ENCODE assay signal across 9 mouse cellular contexts in the genomic region with DNA sequence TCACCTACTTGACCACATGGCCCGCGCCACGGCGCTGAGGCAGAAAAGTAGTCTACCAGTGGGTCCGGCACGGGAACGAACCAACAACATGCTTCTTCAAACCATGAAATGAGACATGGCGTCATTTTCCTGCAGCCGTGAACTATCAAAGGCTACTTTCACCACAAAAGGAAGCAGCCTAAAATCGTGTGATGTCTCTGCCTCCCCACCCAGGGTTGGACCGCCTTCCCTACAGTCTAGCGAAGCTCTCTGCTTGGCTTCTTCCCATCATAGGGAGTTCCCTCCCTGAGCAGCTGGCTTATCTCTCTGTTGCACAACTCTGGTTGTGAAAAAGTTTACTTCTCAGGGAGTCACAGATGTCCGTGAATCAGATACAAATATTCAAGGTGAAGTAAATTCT.
DNase-seq lines count a peak whose midpoint lies in the region; ATAC-seq lines count a peak whose summit lies in the region.
"Had no signal": no experiment of that assay in that cellular context is flagged by ENCODE, and none has a peak within 500 bp of the region (broad histone marks: within the 10 kb centered on the region; RNA-seq: fewer than 3 reads in every experiment).

No protein-coding gene starts in this region.

- H3K9me3 ChIP-seq in kidney, embryonic 16.5 days (ENCODE audit: low read length), result no peaks in the 10 kb centered on the region
- no peaks in the 10 kb centered on the region for H3K9me3 ChIP-seq in kidney, embryonic 14.5 days (ENCODE audit: control insufficient read depth, low read length)
- H3K9me3 ChIP-seq in liver, embryonic 13.5 days (replicated peaks), result no peaks in the 10 kb centered on the region
- no peaks in the 10 kb centered on the region for H3K9me3 ChIP-seq in stomach, embryonic 15.5 days

- H3K4me2 ChIP-seq in kidney, embryonic 16.5 days (replicated peaks; ENCODE audit: low read depth, low read length), result no peak overlapping the region
- H3K4me2 ChIP-seq in kidney, embryonic 14.5 days (replicated peaks; ENCODE audit: low read depth, low read length), result no peak overlapping the region
- H3K4me2 ChIP-seq in liver, embryonic 13.5 days, result peak overlapping the region; percentile 24; the same call in 1 of the 2 replicates
- no peak overlapping the region for H3K4me2 ChIP-seq in stomach, embryonic 15.5 days

- no peak overlapping the region for H3K4me3 ChIP-seq in kidney, embryonic 16.5 days (ENCODE audit: low read length)
- H3K4me3 ChIP-seq in kidney, embryonic 14.5 days (ENCODE audit: low read length), result no peak overlapping the region
- no peak overlapping the region for H3K4me3 ChIP-seq in liver, embryonic 13.5 days (replicated peaks)
- no peak overlapping the region for H3K4me3 ChIP-seq in stomach, embryonic 15.5 days (replicated peaks)

- peaks cover 3% of the 10 kb centered on the region; the same call in 1 of the 2 replicates for H3K27me3 ChIP-seq in kidney, embryonic 16.5 days (ENCODE audit: insufficient read depth, low read length)
- peaks cover 7% of the 10 kb centered on the region; the same call in 1 of the 2 replicates for H3K27me3 ChIP-seq in kidney, embryonic 14.5 days (ENCODE audit: control insufficient read depth, insufficient read depth, low read length)
- peaks cover 8% of the 10 kb centered on the region for H3K27me3 ChIP-seq in liver, embryonic 13.5 days
- H3K27me3 ChIP-seq in stomach, embryonic 15.5 days (replicated peaks), result no peaks in the 10 kb centered on the region

- peaks cover 9% of the 10 kb centered on the region for H3K4me1 ChIP-seq in kidney, embryonic 16.5 days (ENCODE audit: insufficient read depth, low read length)
- H3K4me1 ChIP-seq in kidney, embryonic 14.5 days (ENCODE audit: control insufficient read depth, insufficient read depth, low read length), result peaks cover 3% of the 10 kb centered on the region; the same call in 1 of the 2 replicates
- peaks cover 18% of the 10 kb centered on the region for H3K4me1 ChIP-seq in liver, embryonic 13.5 days (replicated peaks)
- peaks cover 2% of the 10 kb centered on the region; the same call in 1 of the 2 replicates for H3K4me1 ChIP-seq in stomach, embryonic 15.5 days

- 86% methylated on average over 13 of the region's 13 CpGs for WGBS in kidney, embryonic 16.5 days
- WGBS in kidney, embryonic 14.5 days, result 91% methylated on average over 13 of the region's 13 CpGs
- WGBS in liver, embryonic 13.5 days (ENCODE audit: insufficient replicate concordance), result 36% methylated on average over 13 of the region's 13 CpGs
- 72% methylated on average over 13 of the region's 13 CpGs for WGBS in stomach, embryonic 15.5 days

- no peak for DNase-seq in liver, embryonic 13.5 days
- no peak for DNase-seq in adrenal gland, postnatal 36 days
- no peak for DNase-seq in ovary, postnatal 14 days (ENCODE audit: low spot score)
- no peak for DNase-seq in cerebellum, adult 11-12 months

- ATAC-seq in kidney, embryonic 16.5 days (ENCODE audit: low FRiP score, low TSS enrichment), result no peak
- no peak for ATAC-seq in kidney, embryonic 14.5 days (ENCODE audit: low FRiP score, low TSS enrichment)
- peak; percentile 34; the same call in 1 of the 2 replicates for ATAC-seq in erythroid progenitor cell, adult 5-6 weeks (replicated peaks; ENCODE audit: low FRiP score, poor library complexity, severe bottlenecking)
- ATAC-seq in liver, embryonic 13.5 days (ENCODE audit: low read depth), result peak; percentile 65
- peak; percentile 20; the same call in 1 of the 2 replicates for ATAC-seq in stomach, embryonic 15.5 days (ENCODE audit: insufficient read depth, low FRiP score, low read depth)
- ATAC-seq: Patski had no signal

- no peaks in the 10 kb centered on the region for H3K36me3 ChIP-seq in kidney, embryonic 16.5 days (ENCODE audit: insufficient read depth, low read length)
- no peaks in the 10 kb centered on the region for H3K36me3 ChIP-seq in kidney, embryonic 14.5 days (ENCODE audit: control insufficient read depth, insufficient read depth, low read length)
- no peaks in the 10 kb centered on the region for H3K36me3 ChIP-seq in liver, embryonic 13.5 days
- no peaks in the 10 kb centered on the region for H3K36me3 ChIP-seq in stomach, embryonic 15.5 days

- H3K9ac ChIP-seq in kidney, embryonic 16.5 days (replicated peaks; ENCODE audit: low read length), result no peak overlapping the region
- H3K9ac ChIP-seq in kidney, embryonic 14.5 days (ENCODE audit: low read depth, low read length), result no peak overlapping the region
- H3K9ac ChIP-seq in liver, embryonic 13.5 days, result no peak overlapping the region
- H3K9ac ChIP-seq in stomach, embryonic 15.5 days, result no peak overlapping the region

- peak overlapping the region; percentile 78 for H3K27ac ChIP-seq in kidney, embryonic 16.5 days (ENCODE audit: low read length)
- H3K27ac ChIP-seq in kidney, embryonic 14.5 days (ENCODE audit: low read depth, low read length), result no peak overlapping the region
- no peak overlapping the region for H3K27ac ChIP-seq in liver, embryonic 13.5 days
- H3K27ac ChIP-seq in stomach, embryonic 15.5 days, result peak overlapping the region; percentile 23; the same call in 1 of the 2 replicates

Comparison
In these comparisons a context has a peak if more than half of its experiments do, and no peak if none do; other contexts are left out.
1. H3K27ac ChIP-seq: peak in kidney, embryonic 16.5 days (single experiment) and stomach, embryonic 15.5 days (single experiment); none in kidney, embryonic 14.5 days (single experiment) and liver, embryonic 13.5 days (single experiment).
2. ATAC-seq: peak in erythroid progenitor cell, adult 5-6 weeks (single experiment), liver, embryonic 13.5 days (single experiment) and stomach, embryonic 15.5 days (single experiment); none in kidney, embryonic 16.5 days (single experiment) and kidney, embryonic 14.5 days (single experiment).